Mouse (Mus musculus) kidney, adult 2 months (tissue): Measurements from ENCODE around the gene Htr5b.

ENCODE experiments used
- CTCF ChIP-seq: fragments of 200-500 bp; conservative IDR thresholded peaks from 2 replicates; pipeline ENCODE4 v1.5.1; 2011; ENCODE audit warnings: low read depth, mild to moderate bottlenecking, control low read depth, low read length, moderate library complexity, mixed read lengths; ENCODE audit not compliant: insufficient read depth, insufficient read length
- POLR2A ChIP-seq: fragments of 200-500 bp; IDR thresholded peaks from one replicate; pipeline ENCODE4 v1.6.1; 2011; ENCODE audit warnings: low read depth, low read length, control low read depth

DNA sequence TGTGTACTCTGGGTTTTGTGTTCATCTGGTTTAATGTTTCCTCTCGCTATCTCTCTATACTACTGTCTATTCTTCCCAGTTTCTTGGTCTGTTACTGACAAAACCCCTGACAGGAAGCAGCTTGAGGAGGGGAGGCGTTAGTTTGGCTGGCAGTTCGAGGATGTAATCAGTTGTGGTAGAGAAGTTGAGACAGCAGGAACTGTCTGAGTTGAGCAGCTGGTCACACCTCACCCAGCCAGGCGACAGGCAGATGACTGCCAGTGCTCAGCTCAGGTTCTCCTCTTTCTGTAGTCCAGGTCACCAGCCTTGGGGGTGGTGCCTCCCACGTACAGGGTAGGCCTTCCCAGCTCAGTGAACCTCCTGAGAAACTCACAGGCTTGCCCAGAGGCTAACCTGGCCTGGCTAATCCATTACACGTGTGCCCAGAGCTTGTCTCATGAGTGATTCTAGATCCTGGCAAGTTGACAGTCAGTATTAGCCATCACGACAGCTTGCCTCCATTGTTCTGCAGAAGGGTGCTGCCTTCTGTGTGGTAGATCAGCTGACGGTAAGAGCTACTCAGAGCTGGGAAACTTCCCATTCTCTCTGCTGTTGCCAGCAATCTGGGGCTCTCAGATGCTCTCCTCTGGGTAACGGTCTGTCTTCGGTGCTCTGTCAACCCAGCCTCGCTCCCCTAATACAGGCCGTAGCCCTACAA is 49.8 kb downstream of the Htr5b start:
- no peak for TF ChIP-seq CTCF
- no peak for TF ChIP-seq POLR2A
